Mouse (Mus musculus) testis, adult 2 months (tissue): ENCODE results near the gene Rnf224. TPM values are rescaled to one million over a fixed set of nuclear protein-coding genes. Genes with fewer than 3 reads are reported as not detected.

Source experiments
- H3K27ac ChIP-seq: fragments of 200-500 bp; 2 replicates; pipeline ENCODE4 v1.5.1; 2012; ENCODE audit warnings: low read depth, low read length; ENCODE audit not compliant: control insufficient read depth, insufficient read depth
- H3K27me3 ChIP-seq: fragments of 200-500 bp; 2 replicates; pipeline ENCODE4 v1.6.1; 2012; ENCODE audit warnings: mild to moderate bottlenecking, low read length, moderate library complexity; ENCODE audit not compliant: control insufficient read depth, insufficient read depth
- H3K36me3 ChIP-seq: fragments of 200-500 bp; 2 replicates; pipeline ENCODE4 v1.6.1; 2012; ENCODE audit warnings: mild to moderate bottlenecking, low read length; ENCODE audit not compliant: control insufficient read depth, insufficient read depth
- H3K4me1 ChIP-seq: fragments of 200-500 bp; 2 replicates; pipeline ENCODE4 v1.6.1; 2012; ENCODE audit warnings: low read length; ENCODE audit not compliant: control insufficient read depth, insufficient read depth
- H3K4me3 ChIP-seq: fragments of 200-500 bp; 2 replicates; pipeline ENCODE4 v1.5.1; 2012; ENCODE audit warnings: low read depth, mild to moderate bottlenecking, low read length, moderate library complexity, mixed read lengths; ENCODE audit not compliant: control insufficient read depth
- CTCF ChIP-seq: fragments of 200-500 bp; IDR thresholded peaks from 2 replicates; pipeline ENCODE4 v1.5.1; 2012; ENCODE audit warnings: low read depth, mild to moderate bottlenecking, inconsistent platforms, low read length, moderate library complexity; ENCODE audit not compliant: control insufficient read depth, insufficient read depth, insufficient replicate concordance
- POLR2A ChIP-seq: fragments of 200-500 bp; IDR thresholded peaks from 2 replicates; pipeline ENCODE4 v1.6.1; 2012; ENCODE audit warnings: low read depth, mild to moderate bottlenecking, inconsistent platforms, low read length, moderate library complexity; ENCODE audit not compliant: control insufficient read depth
- polyA plus RNA-seq: library from polyadenylated mRNA; depleted of rRNA; stranded (reverse); fragments of >200 nt; gene quantifications from 2 replicates; pipeline ENCODE4 v1.2.3, GENCODE M21; 2012; rRNA removed

The Rnf224 gene
- polyA plus RNA-seq, 1 experiment = 0.05 TPM

DNA sequence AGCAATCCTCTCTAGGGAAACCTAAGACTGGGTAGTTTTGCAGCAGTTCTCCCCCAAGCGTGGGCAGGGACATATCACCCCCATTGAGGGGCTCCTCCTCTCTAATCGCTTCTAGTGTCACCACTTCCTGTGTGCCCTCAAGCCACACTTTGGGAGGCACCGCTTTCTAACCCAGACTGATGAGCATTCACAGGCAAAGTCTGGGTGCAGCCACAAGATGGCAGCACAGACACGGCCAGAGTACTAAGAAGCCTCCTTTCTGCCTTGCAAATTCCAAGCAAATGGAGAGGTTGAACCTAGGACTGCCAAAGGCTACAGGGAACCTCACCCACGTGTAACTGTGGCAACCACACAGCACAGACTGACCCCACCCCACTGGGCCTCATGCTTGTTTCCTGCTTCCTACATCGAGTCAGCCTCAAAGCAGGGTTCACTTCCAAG, 43.2 kb downstream of the Rnf224 start:
- TF ChIP-seq POLR2A = no peak
- peak; percentile 78; the same call in 1 of the 2 replicates for TF ChIP-seq CTCF
- Histone ChIP-seq H3K4me1 (peaks cover 4% of the 10 kb centered on the region; the same call in 1 of the 2 replicates), H3K27ac (no peak overlapping the region), H3K27me3 (no peaks in the 10 kb centered on the region), H3K36me3 (no peaks in the 10 kb centered on the region), H3K4me3 (no peak overlapping the region)

DNA sequence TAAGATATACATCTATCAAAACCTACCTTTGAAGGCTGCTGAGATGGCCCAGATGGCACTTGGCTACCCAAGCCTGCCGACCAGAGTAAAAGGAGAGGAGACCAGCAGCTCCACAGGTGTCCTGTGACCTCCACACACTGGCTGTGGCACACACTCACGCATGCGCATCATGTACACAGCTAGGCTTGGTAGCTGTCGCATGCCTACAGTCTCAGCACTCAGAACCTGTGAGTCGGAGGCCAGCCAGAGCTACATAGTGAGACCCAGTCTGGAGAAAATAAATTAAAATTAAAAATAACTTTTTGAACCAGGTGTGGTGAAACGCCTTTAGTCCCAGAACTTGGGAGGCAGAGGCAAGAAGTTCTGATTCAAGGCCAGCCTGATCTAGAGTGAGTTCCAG, 48.7 kb downstream of the Rnf224 start:
- no peaks in the 10 kb centered on the region for H3K27me3 ChIP-seq
- H3K36me3 ChIP-seq = no peaks in the 10 kb centered on the region
- H3K27ac ChIP-seq = no peak overlapping the region
- no peak overlapping the region for H3K4me3 ChIP-seq
- H3K4me1 ChIP-seq = peaks cover 12% of the 10 kb centered on the region
- TF ChIP-seq POLR2A (no peak), CTCF (no peak)

DNA sequence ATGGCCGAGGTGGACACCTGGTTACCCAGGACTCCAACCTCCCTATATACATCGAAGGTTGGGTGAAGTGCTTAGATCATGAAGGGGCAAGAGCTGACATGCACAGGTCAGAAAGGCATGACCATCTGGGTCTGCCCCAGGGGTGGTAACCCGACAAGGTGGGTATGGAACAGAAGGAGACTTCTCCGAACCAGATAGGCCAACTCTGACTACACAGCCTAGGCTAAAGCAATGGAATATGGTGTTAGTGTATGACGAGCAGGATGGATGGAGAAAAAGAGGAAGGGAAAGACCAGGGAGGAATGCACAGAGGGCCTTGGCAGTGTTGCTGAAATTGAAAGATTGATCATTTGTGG, 50.0 kb downstream of the Rnf224 start:
- H3K4me1 ChIP-seq = peaks cover 17% of the 10 kb centered on the region
- no peaks in the 10 kb centered on the region for H3K36me3 ChIP-seq
- no peak overlapping the region for H3K27ac ChIP-seq
- H3K4me3 ChIP-seq = no peak overlapping the region
- H3K27me3 ChIP-seq = no peaks in the 10 kb centered on the region
- TF ChIP-seq POLR2A (no peak), CTCF (no peak)

DNA sequence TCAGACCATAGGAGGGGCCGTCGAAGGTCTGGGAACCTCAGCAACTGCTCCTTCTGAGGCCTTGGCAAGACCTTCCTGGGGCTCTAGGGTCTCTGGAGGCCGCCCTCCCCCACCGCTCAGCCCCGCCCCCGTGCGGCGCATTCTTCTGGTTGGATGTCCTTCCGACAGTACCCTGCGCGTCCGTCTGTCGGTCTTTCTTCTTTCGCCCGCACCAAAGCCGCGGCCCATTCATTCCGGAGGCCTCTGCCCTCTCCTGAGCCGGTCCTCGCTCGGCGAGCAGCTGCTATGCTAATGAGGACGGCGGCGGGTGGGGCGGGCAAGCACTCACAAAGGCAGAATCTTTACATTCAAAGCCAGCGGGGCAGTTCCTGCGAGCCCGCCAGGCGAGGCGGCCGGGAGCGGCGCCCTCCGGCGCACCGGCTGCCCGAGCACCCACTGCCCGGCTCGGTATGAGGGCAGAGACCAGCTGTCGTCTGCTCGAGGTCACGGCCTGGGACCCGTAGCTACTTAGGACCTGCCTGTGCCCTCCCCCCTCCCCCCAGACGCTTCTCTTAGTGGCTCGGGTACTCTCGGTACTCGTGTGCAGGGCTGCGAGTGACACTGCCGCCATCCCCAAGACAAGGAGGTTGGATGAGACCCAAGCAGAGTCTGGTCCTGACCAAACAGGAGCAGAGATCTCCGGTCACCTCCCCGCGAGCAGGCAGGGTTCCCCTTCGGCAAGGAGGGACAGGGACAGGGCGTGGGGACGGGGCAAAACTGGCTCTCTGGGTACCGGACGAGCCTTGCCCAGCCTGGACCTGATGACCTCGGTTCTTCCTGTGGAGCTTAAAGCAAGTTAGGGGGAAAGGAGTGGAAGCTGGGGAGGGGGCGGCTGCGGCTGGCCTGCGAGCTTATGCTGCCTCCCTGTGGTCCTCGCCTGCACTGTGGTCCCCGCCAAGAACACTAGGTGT, 50.7 kb downstream of the Rnf224 start:
- Histone ChIP-seq H3K36me3 (no peaks in the 10 kb centered on the region), H3K4me3 (peak overlapping the region; percentile 47), H3K27ac (no peak overlapping the region), H3K27me3 (no peaks in the 10 kb centered on the region), H3K4me1 (peaks cover 22% of the 10 kb centered on the region)
- no peak for TF ChIP-seq CTCF

DNA sequence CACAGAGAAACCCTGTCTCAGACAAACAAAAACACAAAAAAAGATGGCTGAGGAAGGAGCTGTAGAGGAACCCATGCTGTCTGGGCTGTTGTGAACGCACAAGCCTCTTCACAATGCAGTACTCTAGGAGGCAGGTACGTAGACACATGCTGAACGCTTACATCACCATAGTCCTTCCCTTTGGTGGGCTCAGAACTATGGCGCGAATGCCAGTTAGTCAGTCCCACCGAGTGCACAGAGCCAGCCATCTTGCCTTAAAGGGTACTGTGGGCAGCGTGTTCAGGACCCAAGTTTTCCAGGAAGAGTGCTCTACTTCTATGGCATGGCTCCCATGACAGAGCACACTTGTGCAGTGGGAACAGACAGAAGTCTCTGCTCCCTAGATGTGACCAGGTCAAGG, 52.1 kb downstream of the Rnf224 start:
- TF ChIP-seq POLR2A = no peak
- no peak for TF ChIP-seq CTCF
- H3K4me1 ChIP-seq = peaks cover 29% of the 10 kb centered on the region
- no peaks in the 10 kb centered on the region for H3K27me3 ChIP-seq
- H3K27ac ChIP-seq = no peak overlapping the region
- H3K36me3 ChIP-seq = no peaks in the 10 kb centered on the region
- H3K4me3 ChIP-seq = no peak overlapping the region

Other genes starting within 250 kb of the Rnf224 start
- gene Nsmf, start 182.4 kb downstream of the Rnf224 start, polyA plus RNA-seq = 69.1 and 78.2 TPM in 2 replicates
- 0.48 TPM in 2 replicates for gene Entpd8, start 156.5 kb downstream of the Rnf224 start, polyA plus RNA-seq
- 0.14 and 0.25 TPM in 2 replicates for gene Noxa1, start 141.6 kb downstream of the Rnf224 start, polyA plus RNA-seq
- 3.8 and 4.0 TPM in 2 replicates for gene Nrarp, start 56.0 kb downstream of the Rnf224 start, polyA plus RNA-seq
- 0.98 and 1.3 TPM in 2 replicates for gene Tor4a, start 39.9 kb downstream of the Rnf224 start, polyA plus RNA-seq
- 20.7 and 24.9 TPM in 2 replicates for gene Nelfb, start 25.3 kb downstream of the Rnf224 start, polyA plus RNA-seq
- 244 and 247 TPM in 2 replicates for gene Stpg3, start 22.1 kb downstream of the Rnf224 start, polyA plus RNA-seq
- gene Fam166a, start 18.0 kb downstream of the Rnf224 start, polyA plus RNA-seq = 552 and 576 TPM in 2 replicates
- 2,564 and 2,638 TPM in 2 replicates for gene Tubb4b, start 12.1 kb downstream of the Rnf224 start, polyA plus RNA-seq
- 0.48 and 0.55 TPM in 2 replicates for gene Slc34a3, start 2.4 kb downstream of the Rnf224 start, polyA plus RNA-seq
- gene Rnf208, start 5.5 kb upstream of the Rnf224 start, polyA plus RNA-seq = 7.4 and 8.1 TPM in 2 replicates
- 0.12 and 0.31 TPM in 2 replicates for gene Cysrt1, start 5.7 kb upstream of the Rnf224 start, polyA plus RNA-seq
- 7.0 and 7.9 TPM in 2 replicates for gene AL732309.1, start 10.1 kb upstream of the Rnf224 start, polyA plus RNA-seq
- 63.3 and 69.3 TPM in 2 replicates for gene Tmem203, start 18.7 kb upstream of the Rnf224 start, polyA plus RNA-seq
- gene Tprn, start 25.8 kb upstream of the Rnf224 start, polyA plus RNA-seq = 357 and 363 TPM in 2 replicates
- gene Ssna1, start 35.7 kb upstream of the Rnf224 start, polyA plus RNA-seq = 54.9 and 64.2 TPM in 2 replicates
- gene Anapc2, start 35.7 kb upstream of the Rnf224 start, polyA plus RNA-seq = 29.3 and 32.3 TPM in 2 replicates
- gene Tmem210, start 51.4 kb upstream of the Rnf224 start, polyA plus RNA-seq = 830 and 870 TPM in 2 replicates
- 3.5 and 4.3 TPM in 2 replicates for gene Lrrc26, start 53.1 kb upstream of the Rnf224 start, polyA plus RNA-seq
- gene Grin1, start 82.4 kb upstream of the Rnf224 start, polyA plus RNA-seq = 0.38 and 0.75 TPM in 2 replicates
- 25.4 and 29.3 TPM in 2 replicates for gene Man1b1, start 95.6 kb upstream of the Rnf224 start, polyA plus RNA-seq
- gene Dpp7, start 119.6 kb upstream of the Rnf224 start, polyA plus RNA-seq = 4.0 and 5.0 TPM in 2 replicates
- gene Uap1l1, start 128.9 kb upstream of the Rnf224 start, polyA plus RNA-seq = 1.7 and 2.2 TPM in 2 replicates
- gene Sapcd2, start 135.5 kb upstream of the Rnf224 start, polyA plus RNA-seq = 1.1 and 1.3 TPM in 2 replicates
- gene Entpd2, start 159.1 kb upstream of the Rnf224 start, polyA plus RNA-seq = 6.2 and 6.5 TPM in 2 replicates
- gene Npdc1, start 162.6 kb upstream of the Rnf224 start, polyA plus RNA-seq = 13.6 and 15.9 TPM in 2 replicates
- 0.10 TPM in 1 of 2 replicates, not detected in the other for gene Fut7, start 186.5 kb upstream of the Rnf224 start, polyA plus RNA-seq
- 17.3 and 18.3 TPM in 2 replicates for gene Abca2, start 191.9 kb upstream of the Rnf224 start, polyA plus RNA-seq
- 0.78 and 11.8 TPM in 2 replicates for gene Clic3, start 220.1 kb upstream of the Rnf224 start, polyA plus RNA-seq
- gene Paxx, start 224.3 kb upstream of the Rnf224 start, polyA plus RNA-seq = 34.3 and 35.8 TPM in 2 replicates
- gene Ptgds, start 233.3 kb upstream of the Rnf224 start, polyA plus RNA-seq = 311 and 369 TPM in 2 replicates